Mouse (Mus musculus): ENCODE measurements around the gene Ttc41. TPM values are rescaled to one million over a fixed set of nuclear protein-coding genes. Genes with fewer than 3 reads are reported as not detected.

Gene Ttc41
- total RNA-seq, 2 experiments from 2014 or later = 1.2 to 1.3 TPM

GRCm38 (mm10) chr10:86755816-86756502, 50.3 kb downstream of the Ttc41 start:
- no peak for DNase-seq (ENCODE audit: low spot score in 2 of 2)

GRCm38 (mm10) chr10:86757724-86758123, 52.1 kb downstream of the Ttc41 start:
- no peak for DNase-seq (ENCODE audit: low spot score in 2 of 2)

GRCm38 (mm10) chr10:86758211-86758610, 52.6 kb downstream of the Ttc41 start:
- no peak for DNase-seq (ENCODE audit: low spot score in 2 of 2)

- DNase-seq (ENCODE audit: low spot score in 2 of 2) = no peak
These were observed 55.6 kb downstream of the Ttc41 start for GRCm38 (mm10) chr10:86761236-86761635.

GRCm38 (mm10) chr10:86761722-86762383, 56.2 kb downstream of the Ttc41 start:
- peak in 1 of 2 experiments; percentile 34 for DNase-seq (ENCODE audit: low spot score in 2 of 2)

- no peak for DNase-seq (ENCODE audit: low spot score in 2 of 2)
These were observed 56.7 kb downstream of the Ttc41 start for GRCm38 (mm10) chr10:86762384-86762730.

- no peak for DNase-seq (ENCODE audit: low spot score in 2 of 2)
These were observed 58.1 kb downstream of the Ttc41 start, which contains the start of gene Gm49358 for GRCm38 (mm10) chr10:86763672-86764071. Gm49358 (plus strand) TSS chr10:86763972.

GRCm38 (mm10) chr10:86765344-86765966, 59.8 kb downstream of the Ttc41 start:
- no peak for DNase-seq (ENCODE audit: low spot score in 2 of 2)

- no peak for DNase-seq (ENCODE audit: low spot score in 2 of 2)
These were observed 63.6 kb downstream of the Ttc41 start for GRCm38 (mm10) chr10:86769216-86769615.

GRCm38 (mm10) chr10:86769797-86770196, 64.2 kb downstream of the Ttc41 start:
- no peak for DNase-seq (ENCODE audit: low spot score in 2 of 2)

- DNase-seq (ENCODE audit: low spot score in 2 of 2) = no peak
These were observed 66.1 kb downstream of the Ttc41 start for GRCm38 (mm10) chr10:86771701-86772100.

- DNase-seq (ENCODE audit: low spot score in 2 of 2) = no peak
These were observed 66.6 kb downstream of the Ttc41 start for GRCm38 (mm10) chr10:86772231-86772631.

- DNase-seq (ENCODE audit: low spot score in 2 of 2) = no peak
These were observed 67.7 kb downstream of the Ttc41 start for GRCm38 (mm10) chr10:86773360-86773759.

GRCm38 (mm10) chr10:86776281-86776680, 70.7 kb downstream of the Ttc41 start:
- DNase-seq (ENCODE audit: low spot score in 2 of 2) = no peak

- no peak for DNase-seq (ENCODE audit: low spot score in 2 of 2)
These were observed 72.2 kb downstream of the Ttc41 start for GRCm38 (mm10) chr10:86777614-86778319.

- DNase-seq (ENCODE audit: low spot score in 2 of 2) = peak; percentile 91 to 96
These were observed 72.9 kb downstream of the Ttc41 start, which contains the start of gene Nt5dc3 for GRCm38 (mm10) chr10:86778398-86779116. Nt5dc3 (plus strand) TSS chr10:86779005.

GRCm38 (mm10) chr10:86779117-86779755, 73.6 kb downstream of the Ttc41 start:
- no peak for DNase-seq (ENCODE audit: low spot score in 2 of 2)

- no peak for DNase-seq (ENCODE audit: low spot score in 2 of 2)
These were observed 74.3 kb downstream of the Ttc41 start for GRCm38 (mm10) chr10:86779816-86780500.

- DNase-seq (ENCODE audit: low spot score in 2 of 2) = no peak
These were observed 76.0 kb downstream of the Ttc41 start for GRCm38 (mm10) chr10:86781641-86782040.

- DNase-seq (ENCODE audit: low spot score in 2 of 2) = no peak
These were observed 77.0 kb downstream of the Ttc41 start for GRCm38 (mm10) chr10:86782656-86783055.
